Mouse (Mus musculus): ENCODE measurements around the gene Dpy19l3.
A peak's percentile ranks its signal among the peaks of the same experiment; 100 is the strongest.

Gene Dpy19l3

GRCm38 (mm10) chr7:35688781-35689349, 65.4 kb downstream of the Dpy19l3 start:
- no peak for DNase-seq (ENCODE audit: low spot score in 2 of 2)

GRCm38 (mm10) chr7:35688276-35688675, 66.0 kb downstream of the Dpy19l3 start:
- no peak for DNase-seq (ENCODE audit: low spot score in 2 of 2)

GRCm38 (mm10) chr7:35687229-35687628, 67.0 kb downstream of the Dpy19l3 start:
- DNase-seq (ENCODE audit: low spot score in 2 of 2) = no peak

GRCm38 (mm10) chr7:35686756-35687155, 67.5 kb downstream of the Dpy19l3 start:
- DNase-seq (ENCODE audit: low spot score in 2 of 2) = peak in 1 of 2 experiments; percentile 39

- DNase-seq (ENCODE audit: low spot score in 2 of 2) = no peak
Measured at GRCm38 (mm10) chr7:35686216-35686615, 68.0 kb downstream of the Dpy19l3 start.

- no peak for DNase-seq (ENCODE audit: low spot score in 2 of 2)
Measured at GRCm38 (mm10) chr7:35683409-35684122, 70.7 kb downstream of the Dpy19l3 start.

- no peak for DNase-seq (ENCODE audit: low spot score in 2 of 2)
Measured at GRCm38 (mm10) chr7:35681559-35681958, 72.7 kb downstream of the Dpy19l3 start.

- no peak for DNase-seq (ENCODE audit: low spot score in 2 of 2)
Measured at GRCm38 (mm10) chr7:35678976-35679375, 75.3 kb downstream of the Dpy19l3 start.

- DNase-seq (ENCODE audit: low spot score in 2 of 2) = no peak
Measured at GRCm38 (mm10) chr7:35668066-35669041, 85.9 kb downstream of the Dpy19l3 start.

- no peak for DNase-seq (ENCODE audit: low spot score in 2 of 2)
Measured at GRCm38 (mm10) chr7:35663790-35664376, 90.4 kb downstream of the Dpy19l3 start.

- no peak for DNase-seq (ENCODE audit: low spot score in 2 of 2)
Measured at GRCm38 (mm10) chr7:35659173-35659572, 95.1 kb downstream of the Dpy19l3 start.

GRCm38 (mm10) chr7:35657829-35658228, 96.4 kb downstream of the Dpy19l3 start:
- no peak for DNase-seq (ENCODE audit: low spot score in 2 of 2)

GRCm38 (mm10) chr7:35651583-35652270, 102.5 kb downstream of the Dpy19l3 start:
- no peak for DNase-seq (ENCODE audit: low spot score in 2 of 2)

- peak in 1 of 2 experiments; percentile 68 for DNase-seq (ENCODE audit: low spot score in 2 of 2)
Measured at GRCm38 (mm10) chr7:35650716-35651410, 103.4 kb downstream of the Dpy19l3 start.

- DNase-seq (ENCODE audit: low spot score in 2 of 2) = no peak
Measured at GRCm38 (mm10) chr7:35649071-35649470, 105.2 kb downstream of the Dpy19l3 start.

- DNase-seq (ENCODE audit: low spot score in 2 of 2) = no peak
Measured at GRCm38 (mm10) chr7:35648239-35649069, 105.8 kb downstream of the Dpy19l3 start.

- DNase-seq (ENCODE audit: low spot score in 2 of 2) = peak; percentile 86 to 98
Measured at GRCm38 (mm10) chr7:35647101-35647698, 107.1 kb downstream of the Dpy19l3 start, which contains the start of gene Pdcd5. Gene Pdcd5, minus strand, starts transcription at chr7:35647521.

GRCm38 (mm10) chr7:35646317-35647081, 107.8 kb downstream of the Dpy19l3 start:
- no peak for DNase-seq (ENCODE audit: low spot score in 2 of 2)

Data from left cerebral cortex, adult 9 months (tissue).